Mouse (Mus musculus) megakaryocyte-erythroid progenitor cell, adult 5-6 weeks (primary cell): Measurements from ENCODE around the gene Uvssa. TPM values are rescaled to one million over a fixed set of nuclear protein-coding genes. Genes with fewer than 3 reads are reported as not detected.

Experiments used
- ATAC-seq: replicated peaks from 2 replicates; pipeline ENCODE4 v1.8.0; 2016; ENCODE audit warnings: mild to moderate bottlenecking, inconsistent platforms; ENCODE audit not compliant: severe bottlenecking, poor library complexity, low FRiP score, low TSS enrichment
- total RNA-seq, 2 experiments: library from RNA; stranded (forward) in 1 of 2; stranded (reverse) in 1 of 2; fragments of 200-1000, 215-1000 nt in 1 of 2; fragments of >200 nt in 1 of 2; fragmentation: Nextera tagmentation in 1 of 2; gene quantifications; 2 replicates each; pipeline ENCODE4 v1.2.3; 2014 to 2017

Gene Uvssa
- total RNA-seq, 2 experiments from 2014 or later: 4.9 to 13.2 TPM

DNA sequence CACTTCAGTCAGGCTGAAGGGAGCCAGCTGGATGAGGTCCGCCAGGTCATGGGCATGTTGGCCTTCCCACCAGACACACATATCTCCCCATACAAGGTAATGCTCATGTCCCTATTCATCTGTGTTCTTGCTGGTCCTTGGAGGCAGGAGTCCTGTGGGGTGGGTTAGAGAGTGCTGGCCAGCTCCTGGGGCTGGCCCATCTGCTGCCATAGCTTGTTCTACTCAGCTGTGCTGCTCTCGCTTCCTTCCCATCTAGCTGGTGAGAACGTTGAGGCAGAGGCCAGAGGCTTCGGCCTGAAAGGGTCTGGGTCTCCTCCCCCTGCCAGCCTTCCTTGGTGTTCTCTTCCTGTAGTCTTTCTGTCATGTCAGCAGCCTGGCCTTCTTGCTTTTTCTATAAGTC lies 9.7 kb upstream of the Uvssa start:
- ATAC-seq: no peak

DNA sequence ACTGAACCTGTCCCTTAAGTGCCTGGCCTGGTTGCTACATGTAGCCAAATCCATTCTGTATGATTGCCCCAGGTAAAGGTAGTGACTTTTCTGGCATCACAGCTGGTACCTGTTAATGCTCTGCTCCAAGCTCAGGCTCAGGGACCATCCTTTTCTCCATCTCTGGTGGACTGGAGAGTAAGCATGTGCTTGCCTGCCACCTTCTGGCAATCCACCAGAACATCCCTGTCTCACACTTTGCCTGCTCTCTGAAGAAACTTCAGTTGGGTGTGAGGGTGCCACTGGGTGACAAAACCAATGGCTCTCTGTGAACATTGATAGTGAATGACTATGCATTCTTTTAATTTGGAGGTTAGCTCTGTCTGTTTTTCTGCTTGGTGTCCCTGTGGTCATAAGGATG lies 7.2 kb upstream of the Uvssa start:
- ATAC-seq: peak; percentile 77

DNA sequence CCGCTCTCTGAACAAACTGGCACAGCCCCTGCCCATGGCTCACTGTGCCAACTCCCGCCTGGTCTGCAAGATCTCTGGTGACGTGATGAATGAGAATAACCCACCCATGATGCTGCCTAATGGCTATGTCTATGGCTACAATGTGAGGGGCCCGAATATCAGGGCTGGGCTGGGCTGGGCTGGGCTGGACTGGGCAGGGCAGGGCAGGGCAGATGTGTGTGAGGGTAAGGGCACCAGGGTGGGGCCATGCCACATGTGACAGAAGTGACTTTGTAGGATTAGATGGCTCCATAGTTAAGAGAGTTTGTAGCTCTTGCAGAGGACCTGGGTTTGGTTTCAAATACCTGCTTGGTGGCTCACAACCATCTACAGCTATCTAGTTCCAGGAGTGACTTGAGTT lies 6.7 kb upstream of the Uvssa start:
- peak; percentile 42 for ATAC-seq

DNA sequence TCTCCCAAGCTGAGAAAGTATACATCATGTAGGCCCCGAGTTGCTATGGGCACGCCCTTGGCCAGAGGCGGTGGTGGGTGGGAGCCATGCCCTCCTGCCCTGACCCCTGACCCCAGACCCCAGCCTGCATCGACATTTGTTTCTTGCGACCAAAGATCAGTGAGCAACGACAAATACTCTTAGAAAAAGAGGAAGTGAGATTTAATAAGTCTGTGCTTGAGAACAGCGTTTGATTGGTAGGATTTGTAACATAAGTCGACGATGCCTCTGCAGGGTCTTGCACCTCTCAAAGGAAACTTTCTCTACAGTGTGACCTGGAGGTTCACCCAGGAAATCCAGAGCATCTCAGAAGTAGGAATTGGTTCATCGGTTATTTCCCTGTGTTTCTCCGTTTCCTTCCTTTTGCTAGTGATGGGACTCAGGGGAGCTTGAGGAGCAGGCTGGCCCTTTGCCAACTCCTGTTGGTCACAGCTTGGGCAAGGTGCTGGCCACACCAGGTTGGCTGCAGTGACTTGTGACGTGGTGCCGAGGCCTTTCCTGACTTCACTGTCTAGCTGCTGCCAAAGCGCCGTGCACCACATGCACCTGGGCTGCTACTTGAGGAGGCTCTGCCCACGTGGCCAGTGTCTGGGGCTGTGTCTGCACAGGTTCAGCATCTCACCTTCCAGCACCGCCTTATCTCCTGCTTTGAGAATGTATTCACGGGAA lies 5.9 kb upstream of the Uvssa start:
- ATAC-seq: no peak

DNA sequence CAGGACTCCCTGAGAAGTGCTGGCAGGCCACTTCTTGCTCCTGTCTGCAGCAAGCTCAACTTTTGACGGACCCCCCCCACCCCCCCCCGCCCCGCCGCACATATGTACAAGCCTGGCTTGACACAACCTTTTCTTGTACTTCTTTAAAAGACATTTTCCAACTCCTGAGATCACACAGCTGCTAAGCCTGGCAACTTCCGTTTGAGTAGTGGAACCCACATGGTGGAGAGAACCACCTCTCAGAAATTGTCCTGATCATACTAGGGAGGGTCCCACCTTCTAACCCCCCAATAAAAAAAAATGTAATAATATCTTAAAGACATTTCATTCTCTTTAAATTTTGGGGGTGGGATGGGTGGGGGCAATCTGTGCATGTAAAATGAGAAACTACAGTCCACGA lies 1.2 kb upstream of the Uvssa start:
- no peak for ATAC-seq

DNA sequence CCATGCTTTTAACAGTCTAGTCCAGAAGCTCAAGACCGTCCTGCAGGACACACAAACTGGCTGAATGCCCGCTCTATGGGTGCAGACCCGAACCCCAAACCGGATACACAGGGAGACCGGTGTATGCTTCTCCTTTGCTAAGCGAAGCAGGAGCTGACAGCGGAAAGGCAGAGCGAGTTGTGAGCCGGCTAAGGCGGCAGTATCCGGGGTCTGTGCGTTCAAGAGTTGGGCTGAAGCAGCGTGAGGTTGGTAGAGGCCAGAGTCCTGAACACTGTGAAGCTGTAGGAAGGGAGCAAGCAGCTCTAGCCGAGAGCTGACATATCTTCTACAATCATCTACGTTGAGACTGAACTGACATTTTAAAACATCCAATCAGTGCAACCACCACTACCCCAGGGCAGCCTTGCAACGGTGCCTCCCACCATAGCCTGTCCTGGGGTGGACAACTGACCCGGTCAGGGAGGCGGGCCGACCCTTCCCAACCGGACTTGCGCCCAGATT lies 498 bp upstream of the Uvssa start:
- peak; percentile 36 for ATAC-seq

DNA sequence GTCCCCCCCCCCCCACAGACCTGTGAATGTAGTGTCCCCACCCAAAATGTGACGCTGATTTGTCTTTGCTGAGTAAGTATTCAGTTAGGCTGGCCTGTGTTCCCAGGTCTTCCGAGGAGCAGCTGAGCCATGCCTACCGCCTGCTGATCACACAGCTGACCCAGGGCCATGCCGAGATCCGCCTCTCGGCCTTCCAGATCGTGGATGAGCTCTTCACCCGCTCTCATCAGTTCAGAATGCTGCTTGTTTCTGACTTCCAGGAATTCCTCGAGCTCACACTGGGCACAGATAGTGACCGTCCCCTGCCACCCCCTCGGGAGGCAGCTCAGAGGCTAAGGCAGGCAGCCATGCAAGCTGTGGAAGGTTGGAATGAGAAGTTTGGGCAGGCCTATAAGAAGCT lies 9.2 kb downstream of the Uvssa start:
- ATAC-seq: no peak

DNA sequence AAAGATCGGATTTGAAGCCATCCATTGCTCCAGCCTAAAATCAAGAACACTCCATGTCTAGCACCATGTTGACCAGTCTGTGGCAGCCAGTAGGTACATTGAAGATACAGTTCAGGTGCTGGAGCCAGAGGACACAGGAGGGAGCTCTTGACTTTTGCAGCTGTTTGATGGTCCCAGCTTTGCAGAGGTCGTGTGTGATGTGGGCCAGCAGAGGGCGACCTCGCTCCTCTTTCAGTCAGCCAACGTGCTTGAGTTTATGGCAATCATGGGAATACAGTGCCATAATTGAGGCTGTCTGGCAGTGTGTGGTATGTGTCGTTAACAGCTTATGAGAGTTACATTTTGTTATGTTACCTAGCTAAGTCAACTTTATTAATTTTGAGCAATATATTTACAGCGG lies 15.5 kb downstream of the Uvssa start:
- peak; percentile 93 for ATAC-seq

DNA sequence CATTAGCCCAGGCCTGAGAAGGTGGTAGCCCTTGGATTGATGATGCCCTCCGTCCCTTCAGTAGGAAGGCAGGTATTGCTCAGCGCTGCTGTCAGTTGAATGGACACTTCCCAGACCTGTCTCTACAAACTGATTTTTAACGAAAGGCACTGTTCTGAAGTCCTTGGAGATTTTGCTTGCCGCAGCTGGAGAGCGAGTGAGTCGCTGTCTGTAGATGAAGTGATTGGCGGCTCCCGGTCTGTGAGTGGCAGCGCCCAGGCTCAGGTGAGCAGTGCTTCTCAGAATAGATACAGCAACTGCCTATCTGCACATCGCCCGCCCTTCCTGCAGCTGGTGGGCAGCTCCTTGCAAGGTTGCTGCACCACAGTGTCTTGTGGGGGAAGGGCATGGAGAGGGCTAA lies 17.3 kb downstream of the Uvssa start:
- no peak for ATAC-seq

DNA sequence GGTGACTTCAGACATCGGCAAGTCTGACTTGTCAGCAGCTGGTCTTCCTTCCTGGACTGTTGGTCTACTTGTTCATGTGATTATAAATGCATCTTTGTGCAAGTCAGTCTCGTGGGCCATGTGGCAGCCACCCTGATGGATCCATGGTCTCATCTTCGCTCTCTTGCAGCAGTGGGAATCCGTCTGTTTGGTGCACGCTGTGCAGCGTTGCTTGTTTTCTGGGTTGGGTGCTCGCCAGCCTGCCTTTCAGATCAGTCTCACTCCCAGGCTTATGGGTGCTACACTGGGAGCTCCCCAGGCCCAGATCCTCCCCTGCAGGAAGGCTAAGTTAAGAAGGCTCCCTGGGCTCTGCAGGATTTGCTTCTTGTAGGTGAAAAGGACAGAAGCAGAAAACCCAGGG lies 18.5 kb downstream of the Uvssa start:
- no peak for ATAC-seq

DNA sequence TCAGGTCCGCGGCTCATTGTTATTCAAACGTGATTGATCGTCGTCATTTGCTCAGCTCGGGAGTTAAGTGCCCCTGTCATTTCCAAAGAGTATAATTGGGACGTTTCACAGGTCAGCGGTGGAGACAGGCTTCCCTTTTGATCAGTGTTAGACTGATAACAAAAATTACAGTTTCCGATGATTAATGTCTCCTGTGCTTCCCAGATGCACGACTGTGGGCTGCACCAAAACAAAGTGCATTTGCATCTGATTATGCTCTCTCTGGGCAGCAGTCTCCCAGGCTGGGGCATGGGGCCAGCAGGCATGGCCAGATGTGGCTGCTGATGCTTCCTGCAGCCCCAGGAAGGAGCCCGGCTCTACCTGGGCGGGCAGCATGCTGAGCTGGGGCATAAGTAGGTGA lies 22.5 kb downstream of the Uvssa start:
- no peak for ATAC-seq

DNA sequence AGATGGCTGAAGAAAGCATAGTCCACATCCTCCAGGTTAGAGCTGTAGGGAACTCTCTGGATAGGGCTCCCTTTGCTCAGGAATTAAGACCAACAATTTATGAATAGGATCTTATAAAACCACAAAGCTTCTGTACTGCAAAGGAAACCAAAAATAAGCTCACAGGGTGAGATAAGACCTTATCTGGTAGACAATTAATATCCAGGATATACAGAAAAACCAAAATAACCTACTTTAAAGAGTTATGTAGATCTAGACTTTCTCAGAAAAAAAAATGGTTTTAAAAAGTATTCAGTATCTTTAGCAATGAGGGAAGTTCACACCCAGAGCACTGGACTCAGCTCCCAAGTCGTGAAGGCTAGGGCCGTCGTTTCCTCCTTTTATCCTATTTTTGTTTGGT lies 42.0 kb downstream of the Uvssa start:
- ATAC-seq: no peak

DNA sequence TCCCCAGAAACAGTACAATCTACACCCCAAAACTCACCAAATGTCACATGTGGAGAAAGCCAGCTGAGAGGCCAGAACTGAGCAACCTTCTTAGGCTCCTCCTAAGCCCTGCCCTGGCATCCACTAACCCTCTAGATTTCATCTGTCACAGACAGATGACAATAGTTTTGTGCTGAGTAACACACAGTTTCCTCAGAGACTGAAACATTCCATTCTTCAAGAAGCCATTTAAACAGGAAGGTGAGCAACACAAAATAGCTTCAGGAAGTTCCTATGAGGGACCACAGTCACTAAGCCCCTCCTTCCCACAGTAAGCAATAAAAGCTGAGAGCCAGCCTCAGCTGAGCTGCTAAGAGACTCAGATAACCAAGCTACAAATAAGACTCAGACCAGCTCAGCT lies 49.1 kb downstream of the Uvssa start:
- no peak for ATAC-seq

DNA sequence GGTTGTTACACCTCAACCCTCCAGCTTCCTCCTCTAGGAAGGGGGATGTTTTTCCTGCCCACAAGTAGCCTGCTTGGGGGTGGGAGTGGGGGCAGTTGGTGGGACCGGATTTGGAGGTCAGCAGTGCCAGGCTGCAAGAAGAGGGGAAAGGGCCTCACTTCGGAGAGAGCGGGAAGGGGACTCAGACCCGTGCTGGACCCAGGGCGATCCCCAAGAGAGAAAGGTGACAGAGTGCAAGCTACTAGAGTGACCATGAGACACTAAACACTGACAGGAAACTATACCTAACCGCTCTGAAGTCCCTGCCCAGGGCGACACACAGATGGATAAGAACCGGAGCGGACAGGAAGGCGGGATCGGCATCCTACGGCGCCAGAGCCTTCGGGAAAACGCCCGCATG lies 51.8 kb downstream of the Uvssa start:
- no peak for ATAC-seq

DNA sequence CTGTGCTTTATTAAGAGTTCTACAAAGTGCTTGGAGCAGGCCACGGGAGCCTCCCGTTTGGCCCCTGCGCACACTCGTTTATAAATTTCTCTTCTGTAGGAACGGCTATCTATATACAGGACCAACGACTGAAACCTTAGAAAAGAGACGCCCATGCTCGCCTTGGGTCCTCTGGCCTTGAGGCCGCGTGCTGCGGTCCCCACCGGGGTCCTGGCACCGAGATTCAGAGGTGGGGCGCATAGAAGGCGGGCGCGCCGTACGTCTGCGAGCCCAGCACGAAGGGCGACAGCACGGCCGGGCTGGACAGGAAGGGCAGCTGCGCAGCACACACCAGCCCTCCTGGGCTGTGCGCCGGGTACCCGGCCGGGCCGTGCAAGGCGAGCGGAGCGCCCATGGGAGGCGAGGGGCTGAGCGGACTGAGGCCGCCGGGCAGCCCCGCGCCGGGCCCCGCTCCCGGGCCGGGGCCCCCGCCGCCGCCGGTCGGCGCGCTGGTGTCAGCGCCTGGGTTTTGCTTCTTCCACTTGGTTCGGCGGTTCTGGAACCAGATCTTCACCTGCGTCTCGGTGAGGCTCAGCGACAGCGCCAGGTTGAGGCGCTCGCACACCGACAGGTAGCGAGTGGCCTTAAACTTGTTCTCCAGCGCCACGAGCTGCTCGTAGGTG lies 52.3 kb downstream of the Uvssa start:
- no peak for ATAC-seq

DNA sequence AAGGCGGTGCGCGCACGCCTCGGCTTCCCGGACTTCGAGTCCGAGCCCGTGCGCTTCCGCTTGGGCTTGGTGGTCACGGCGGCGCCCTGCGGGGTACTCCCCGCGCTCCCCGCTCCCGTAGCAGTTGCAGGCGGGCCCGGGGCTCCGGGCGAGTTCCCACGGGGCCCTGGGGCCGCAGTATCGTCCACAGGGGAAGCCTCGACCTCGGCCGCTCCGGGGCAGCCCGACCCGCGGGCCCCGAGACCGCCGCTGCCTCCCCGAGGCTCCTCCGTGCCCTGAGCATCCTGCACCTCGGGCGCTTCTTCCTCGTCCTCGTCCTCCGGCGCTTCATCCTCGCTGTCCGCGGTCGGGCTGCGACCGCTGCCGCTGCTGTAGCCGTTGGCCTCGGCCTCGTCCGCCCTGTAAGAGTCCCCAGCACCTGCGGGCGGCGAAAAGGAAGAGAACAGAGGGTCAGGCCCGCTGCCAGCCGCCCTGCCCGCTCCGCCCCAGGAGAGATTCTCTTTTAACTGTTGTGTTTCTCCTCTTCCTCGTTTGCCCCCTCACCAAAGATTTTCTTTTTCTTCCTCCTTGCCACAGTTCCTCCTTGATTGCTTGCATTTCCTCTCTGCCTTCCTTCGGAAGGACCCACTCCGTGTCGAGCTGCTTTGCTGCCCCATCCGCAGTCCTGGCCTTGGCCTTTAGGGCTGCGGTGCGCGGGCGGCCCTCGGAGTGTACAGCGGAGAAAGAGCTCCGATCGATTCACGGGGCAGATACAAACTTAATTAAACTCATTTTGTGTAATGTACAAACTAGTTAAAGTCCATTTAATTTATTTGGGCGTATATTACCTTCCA lies 53.0 kb downstream of the Uvssa start:
- ATAC-seq: no peak

DNA sequence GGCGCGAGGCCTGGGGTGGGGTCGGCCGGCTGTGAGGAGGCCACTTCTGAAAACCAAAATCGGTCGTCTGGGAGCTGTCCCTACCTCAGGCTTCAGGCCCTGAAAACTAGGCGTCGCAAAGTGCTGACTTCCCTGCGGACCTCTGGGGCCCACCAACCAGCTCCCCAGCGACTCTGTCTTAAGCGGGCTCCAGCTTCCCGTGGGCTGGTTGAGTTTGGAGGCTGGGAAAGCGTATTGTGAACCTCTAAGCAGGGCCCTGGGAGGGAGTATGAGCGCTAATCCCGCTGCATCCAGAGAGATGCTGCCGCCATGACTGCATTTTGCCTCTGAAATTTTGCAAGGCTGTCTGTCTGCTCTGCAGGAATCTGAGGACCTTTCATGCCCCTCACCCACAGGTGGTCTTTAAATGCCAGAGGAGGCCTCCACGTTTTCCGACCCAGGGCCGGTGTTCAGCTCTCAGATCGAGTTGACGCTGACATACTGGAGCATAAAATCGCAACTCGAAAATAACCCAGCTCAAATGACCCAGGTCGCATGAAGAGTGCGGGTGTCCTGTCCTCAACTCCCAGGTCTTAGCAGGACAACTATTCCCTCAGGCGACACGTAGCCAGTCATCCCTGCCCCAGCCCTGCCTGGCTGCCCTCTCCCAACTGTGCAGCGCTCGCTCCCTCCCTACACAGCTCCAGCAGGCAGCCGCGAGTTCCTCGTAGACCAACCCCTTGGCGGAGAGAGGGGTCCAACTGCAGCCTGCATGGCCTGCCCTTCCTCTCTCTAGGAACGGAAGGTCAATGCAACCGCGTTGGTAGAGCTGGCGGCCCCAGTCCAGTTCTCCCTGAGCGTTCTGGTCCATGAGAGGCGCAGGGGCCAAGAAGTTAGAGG lies 53.9 kb downstream of the Uvssa start:
- no peak for ATAC-seq

DNA sequence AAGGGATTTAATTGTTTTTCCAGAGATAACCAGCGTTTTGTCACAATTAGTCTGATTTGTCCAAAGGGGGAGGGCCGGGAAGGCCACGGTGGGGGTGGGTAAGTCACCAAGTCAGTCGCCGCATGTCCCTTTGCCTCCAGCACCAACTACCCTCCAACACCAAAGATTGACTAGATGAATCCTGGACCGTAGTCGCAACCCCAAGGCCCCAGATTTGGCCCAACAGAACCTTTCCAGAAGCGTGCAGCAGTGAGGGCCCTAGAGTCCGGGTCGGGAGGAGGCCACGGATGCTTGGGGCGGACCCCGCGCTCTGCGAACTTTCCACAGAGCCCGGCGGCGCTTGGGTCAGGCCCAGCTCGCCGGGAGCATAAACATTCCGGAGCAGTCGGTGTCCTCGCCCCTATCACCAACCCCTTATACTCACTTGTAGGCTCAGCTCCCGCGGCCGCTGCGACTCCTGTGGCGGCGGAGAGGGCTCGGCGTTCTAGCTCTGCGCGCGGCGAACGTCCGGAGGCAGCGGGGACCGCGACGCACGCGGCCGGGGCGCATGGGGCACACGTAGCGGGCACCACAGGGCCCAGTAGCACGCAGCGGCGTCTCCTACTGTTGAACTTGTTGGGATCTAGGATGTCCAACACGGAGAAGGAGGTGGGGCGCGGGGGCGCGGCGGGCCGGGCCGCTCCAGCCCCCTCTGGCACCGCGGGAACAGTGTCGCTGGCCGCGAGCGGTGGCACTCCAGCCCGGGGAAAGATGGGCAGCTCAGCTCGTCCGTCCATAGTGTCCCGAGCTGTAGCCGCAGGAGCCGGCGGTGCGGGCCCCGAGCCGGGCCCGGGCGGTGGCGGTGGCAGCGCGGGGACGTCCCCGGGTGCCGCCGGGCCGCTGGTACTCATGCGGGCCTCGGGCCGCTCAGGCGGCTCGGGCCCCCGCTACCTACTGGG lies 55.1 kb downstream of the Uvssa start, which contains the start of gene Nkx1-1:
Gene Nkx1-1 (minus strand): TSS at position 776 of the 938 bp plus-strand sequence.
- no peak for ATAC-seq
